Mouse (Mus musculus): Measurements from ENCODE around the gene Malrd1.

GRCm38 (mm10) chr2:15635761-15636160, 109.5 kb downstream of the Malrd1 start:
- no peak for TF ChIP-seq POLR2A (IDR thresholded peaks at IDR 0.05; ENCODE audit: low read depth, low read length)
- TF ChIP-seq CTCF (IDR thresholded peaks at IDR 0.05; ENCODE audit: extremely low read depth, insufficient read length, insufficient replicate concordance, low read depth, low read length), result no peak
